Mouse (Mus musculus) colon, adult 2 months (tissue): ENCODE results near the gene Psma6. TPM values are rescaled to one million over a fixed set of nuclear protein-coding genes. Genes with fewer than 3 reads are reported as not detected.

Source experiments
- polyA plus RNA-seq: library from polyadenylated mRNA; depleted of rRNA; stranded (reverse); fragments of >200 nt; gene quantifications from 2 replicates; pipeline ENCODE4 v1.2.3, GENCODE M21; 2012; rRNA removed

The Psma6 gene
- polyA plus RNA-seq = 19.3 and 28.2 TPM in 2 replicates

GRCm38 (mm10) chr12:55384023-55384749 lies at the start of gene Psma6:
TSS of gene Psma6 (plus strand) at chr12:55384222.

Other genes with a start within 250 kb of the Psma6 start
- gene Srp54b, start 229.1 kb upstream of the Psma6 start, polyA plus RNA-seq = 20.9 and 40.9 TPM in 2 replicates
- gene 1700047I17Rik2, start 184.6 kb upstream of the Psma6 start, polyA plus RNA-seq = not detected in 2 replicates
- 1.9 and 3.1 TPM in 2 replicates for gene Srp54c, start 154.1 kb upstream of the Psma6 start, polyA plus RNA-seq
- 4.6 and 5.4 TPM in 2 replicates for gene 1110008L16Rik, start 84.6 kb upstream of the Psma6 start, polyA plus RNA-seq
- 0.94 and 1.00 TPM in 2 replicates for gene Ppp2r3c, start 81.2 kb upstream of the Psma6 start, polyA plus RNA-seq
- 198 TPM in 2 replicates for gene Nfkbia, start 108.4 kb downstream of the Psma6 start, polyA plus RNA-seq
- not detected in 2 replicates for gene Aldoart2, start 181.0 kb downstream of the Psma6 start, polyA plus RNA-seq
- gene Insm2, start 215.2 kb downstream of the Psma6 start, polyA plus RNA-seq = not detected in 2 replicates